Mouse (Mus musculus) lung, postnatal 36 days (tissue): Measurements from ENCODE around the gene Eml2.

ENCODE experiments used
- DNase-seq: peaks from one replicate; pipeline ENCODE4 v3.0.0; 2022; ENCODE audit warnings: mixed read lengths

Eml2 gene

GRCm38 (mm10) chr7:19164189-19164588 lies 12.0 kb upstream of the Eml2 start:
- DNase-seq: peak; percentile 42

GRCm38 (mm10) chr7:19164978-19165377 lies 11.2 kb upstream of the Eml2 start:
- peak; percentile 27 for DNase-seq

GRCm38 (mm10) chr7:19165656-19166423 lies 10.4 kb upstream of the Eml2 start, which contains the start of gene Gipr:
Gene Gipr, minus strand, starts transcription at chr7:19166127.
- no peak for DNase-seq

GRCm38 (mm10) chr7:19166990-19167389 lies 9.2 kb upstream of the Eml2 start:
- DNase-seq: no peak

GRCm38 (mm10) chr7:19169506-19169905 lies 6.7 kb upstream of the Eml2 start:
- DNase-seq: no peak

GRCm38 (mm10) chr7:19170142-19170541 lies 6.1 kb upstream of the Eml2 start:
- no peak for DNase-seq

- no peak for DNase-seq
Observed at GRCm38 (mm10) chr7:19171831-19172230, 4.4 kb upstream of the Eml2 start.

- peak; percentile 92 for DNase-seq
Observed at GRCm38 (mm10) chr7:19172874-19173273, 3.3 kb upstream of the Eml2 start.

- DNase-seq: no peak
Observed at GRCm38 (mm10) chr7:19176516-19176947, 311 bp downstream of the Eml2 start.

- DNase-seq: no peak
Observed at GRCm38 (mm10) chr7:19177216-19177615, 995 bp downstream of the Eml2 start.

GRCm38 (mm10) chr7:19178035-19178434 lies 1.8 kb downstream of the Eml2 start:
- no peak for DNase-seq

- peak; percentile 85 for DNase-seq
Observed at GRCm38 (mm10) chr7:19178443-19179092, 2.3 kb downstream of the Eml2 start.

GRCm38 (mm10) chr7:19179173-19179572 lies 3.0 kb downstream of the Eml2 start:
- peak; percentile 81 for DNase-seq

- peak; percentile 49 for DNase-seq
Observed at GRCm38 (mm10) chr7:19179936-19180335, 3.7 kb downstream of the Eml2 start.

- peak; percentile 57 for DNase-seq
Observed at GRCm38 (mm10) chr7:19180862-19181429, 4.7 kb downstream of the Eml2 start.

GRCm38 (mm10) chr7:19184250-19184649 lies 8.0 kb downstream of the Eml2 start:
- DNase-seq: no peak

- DNase-seq: no peak
Observed at GRCm38 (mm10) chr7:19184758-19185157, 8.5 kb downstream of the Eml2 start.

GRCm38 (mm10) chr7:19194676-19195075 lies 18.5 kb downstream of the Eml2 start:
- no peak for DNase-seq

- DNase-seq: peak; percentile 62
Observed at GRCm38 (mm10) chr7:19196676-19197075, 20.5 kb downstream of the Eml2 start.

- DNase-seq: peak; percentile 65
Observed at GRCm38 (mm10) chr7:19197985-19198384, 21.8 kb downstream of the Eml2 start.

GRCm38 (mm10) chr7:19201660-19202059 lies 25.4 kb downstream of the Eml2 start:
- no peak for DNase-seq

GRCm38 (mm10) chr7:19202065-19202850 lies 26.0 kb downstream of the Eml2 start:
- no peak for DNase-seq
